Mouse (Mus musculus): ENCODE data around the gene Ankrd40.

DNA sequence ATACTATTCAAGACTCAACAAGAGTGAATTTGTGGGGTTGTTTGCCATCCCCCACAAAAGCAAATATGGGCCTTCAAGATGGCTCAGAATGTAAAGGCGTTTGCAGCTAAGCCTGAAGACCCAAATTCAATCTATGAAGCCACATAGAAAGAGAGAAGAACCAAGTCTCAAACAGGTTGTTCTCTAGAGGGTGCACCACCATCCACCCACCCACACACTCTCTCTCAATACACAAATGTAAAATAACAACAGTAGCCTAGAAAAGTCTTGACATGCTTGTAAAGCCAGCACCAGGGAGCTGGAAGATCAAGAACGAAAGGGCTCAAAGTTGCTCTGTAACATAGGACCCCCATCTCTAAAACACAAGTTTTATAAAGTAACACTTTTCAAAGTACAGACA, 11.3 kb upstream of the Ankrd40 start:
- no peak for TF ChIP-seq GATA1 (IDR thresholded peaks at IDR 0.05; ENCODE audit: borderline replicate concordance, low read length)
- no peak for TF ChIP-seq FLI1 (IDR thresholded peaks at IDR 0.05; ENCODE audit: low read length)

Measured in megakaryocyte, embryonic 14.5 days (primary cell).